Mouse (Mus musculus): ENCODE measurements around the gene Kcnh2.

- TF ChIP-seq CTCF (IDR thresholded peaks at IDR 0.05) (peak; percentile 76), EP300 (IDR thresholded peaks at IDR 0.05) (peak; percentile 21; the same call in 1 of the 2 replicates)
Measured at GRCm38 (mm10) chr5:24383026-24383859, 31.8 kb upstream of the Kcnh2 start.

Measured in lung, postnatal 0 days (tissue).